Mouse (Mus musculus) T-helper 2 cell (primary cell): ENCODE data around the gene Cldn12.

ENCODE experiments used
- in situ Hi-C: fragments of 300-600 bp; cut with MboI, MseI; formaldehyde crosslinking; loops from one replicate; pipeline ENCODE4 v1.15.1; 2025; ENCODE audit warnings: high pct_unique_total_duplicates

Cldn12 gene

DNA sequence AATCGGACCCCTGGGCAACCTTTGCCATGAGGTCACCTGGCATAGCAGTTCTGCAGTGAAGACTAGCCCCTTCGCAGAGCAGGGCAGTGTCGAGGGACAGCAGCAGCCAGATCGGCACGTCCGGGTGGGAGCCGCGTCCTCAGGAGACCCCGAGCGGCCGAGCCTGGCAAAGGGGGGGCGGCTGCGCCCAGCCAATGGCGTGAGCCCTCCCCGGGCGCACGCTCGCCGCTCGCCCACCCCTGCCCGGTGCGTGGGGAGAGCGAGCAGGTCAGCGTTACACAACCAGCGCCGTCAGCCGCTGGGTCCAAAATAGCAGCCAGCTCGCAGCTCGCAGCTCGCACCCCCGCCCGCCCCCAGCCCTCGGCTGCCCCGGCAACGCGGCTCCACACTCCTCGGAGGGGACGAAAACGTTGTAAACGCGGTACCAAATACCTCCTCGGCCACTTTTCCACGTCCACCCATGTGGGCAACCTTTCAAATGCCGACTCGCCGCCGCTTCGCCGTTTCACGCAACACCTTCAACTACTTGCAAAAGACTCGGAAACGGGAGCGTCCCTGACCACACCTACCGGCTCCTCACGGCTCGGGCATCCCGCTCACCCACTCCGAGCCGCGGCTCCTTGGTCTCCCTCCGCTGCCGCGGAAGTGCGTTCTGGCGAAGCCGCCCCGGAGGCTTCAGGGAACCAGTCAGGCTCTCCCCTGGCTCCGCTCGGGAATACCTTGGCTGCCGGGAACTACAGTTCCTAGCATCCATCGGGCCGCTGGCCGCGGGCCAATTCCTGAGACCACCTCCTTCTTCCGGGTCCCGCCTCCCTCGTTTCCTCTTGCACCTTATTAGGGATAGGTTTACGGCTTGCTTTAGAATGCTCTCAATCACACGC is at the start of gene Cldn12:
Gene Cldn12, minus strand, starts transcription at position 763 of the 881 bp plus-strand sequence.
- in situ Hi-C loops: no loop called here

DNA sequence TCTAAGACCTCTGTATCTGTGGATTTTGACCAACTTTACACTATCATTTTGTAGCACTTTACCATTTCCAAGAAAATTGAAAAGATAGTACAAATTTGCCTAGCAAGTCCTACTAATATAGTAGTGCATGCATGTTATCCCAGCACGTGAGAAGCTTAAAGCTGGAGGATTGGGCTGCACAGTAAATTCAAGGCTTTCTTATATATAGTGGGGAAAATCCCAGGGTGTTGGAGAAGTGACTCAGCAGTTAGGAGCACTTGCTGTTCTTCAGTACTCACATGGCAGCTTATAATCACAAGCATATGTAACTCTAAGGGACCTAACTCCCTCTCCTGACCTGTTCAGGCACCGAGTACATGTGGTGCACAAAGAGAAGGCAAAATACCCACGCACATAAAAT is 47.7 kb upstream of the Cldn12 start:
- in situ Hi-C loops: no loop called here

DNA sequence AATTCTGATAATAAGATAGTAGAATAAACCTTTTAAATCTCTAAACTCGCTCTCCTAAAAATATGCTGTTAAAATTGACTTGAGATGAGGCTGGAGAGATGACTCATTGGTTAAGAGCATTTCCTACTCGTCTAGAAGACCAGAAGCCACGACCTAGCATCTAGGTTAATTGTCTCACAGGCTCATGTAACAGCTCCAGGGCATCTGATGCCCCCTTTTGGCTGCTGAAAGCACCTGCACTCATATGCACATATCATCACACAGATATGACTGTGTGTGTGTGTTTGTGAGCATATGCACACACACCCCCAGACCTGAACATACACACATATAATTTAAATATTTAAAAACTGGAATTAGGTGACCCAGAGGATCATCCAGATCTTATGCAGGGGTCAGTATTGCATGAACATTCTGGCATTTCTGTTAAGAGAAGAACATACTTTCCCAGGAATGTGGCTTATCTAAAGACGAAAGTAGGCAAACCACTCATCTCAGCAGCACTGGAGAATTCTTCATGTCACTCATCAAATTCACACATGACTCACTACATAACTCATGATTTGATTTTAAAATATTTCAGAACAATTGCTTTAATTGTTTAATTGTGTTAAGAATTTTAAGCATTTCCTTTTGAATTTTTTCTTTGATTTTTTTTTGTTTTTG is 46.4 kb upstream of the Cldn12 start:
- in situ Hi-C loops: no loop called here

DNA sequence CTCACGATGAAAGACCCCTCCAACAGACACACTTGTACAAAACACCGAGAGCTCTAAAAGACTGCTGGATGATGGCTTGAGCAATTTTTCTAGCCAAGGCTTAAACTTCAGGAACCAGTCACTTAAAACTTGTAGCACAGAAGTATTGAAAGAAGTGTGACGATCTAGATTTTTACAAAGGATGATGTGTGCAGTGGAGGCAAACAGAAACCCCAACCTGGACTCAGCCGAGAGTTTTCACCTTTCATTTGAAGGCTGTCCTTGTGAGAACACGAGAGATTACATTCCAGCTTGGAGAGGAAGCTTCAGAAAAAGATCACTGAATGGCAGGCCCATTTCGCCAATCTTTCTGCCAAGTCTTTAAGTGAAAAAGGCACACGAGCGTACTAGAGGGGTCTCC is 45.0 kb upstream of the Cldn12 start:
- in situ Hi-C loops: no loop called here

DNA sequence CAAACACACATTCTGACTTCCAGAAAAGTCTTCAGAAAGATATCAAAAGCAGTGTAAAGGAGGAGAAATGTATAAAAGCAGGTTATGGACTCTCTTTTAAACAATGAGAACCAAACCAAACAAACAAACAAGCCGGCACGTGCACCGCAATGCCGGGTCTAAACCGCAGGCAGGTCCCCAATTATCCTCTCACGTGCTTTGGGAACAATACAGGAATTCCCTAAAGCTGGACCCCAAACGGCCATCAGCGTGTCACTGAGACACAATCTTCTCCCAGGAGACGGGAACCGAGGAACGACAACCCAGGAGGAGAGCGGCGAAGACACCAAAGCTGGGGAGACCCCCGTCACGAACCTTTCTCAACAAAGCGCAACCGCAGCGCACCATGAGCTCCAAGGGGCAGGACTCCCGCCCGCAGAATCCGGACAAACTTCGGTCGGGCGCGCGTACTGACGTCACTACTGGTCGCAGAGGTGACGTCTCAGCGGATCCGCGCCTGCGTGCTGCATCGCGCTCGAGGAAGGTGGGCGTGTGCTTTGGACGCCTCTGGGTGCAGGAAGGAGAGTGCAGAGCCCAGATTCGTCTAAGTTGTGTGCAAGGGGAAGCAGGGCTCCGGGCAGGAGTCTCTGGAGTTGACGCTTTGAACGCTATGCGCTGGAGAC is 44.5 kb upstream of the Cldn12 start, which contains the start of gene Gtpbp10:
Gene Gtpbp10, minus strand, starts transcription at position 460 of the 662 bp plus-strand sequence.
- in situ Hi-C loops: no loop called here

DNA sequence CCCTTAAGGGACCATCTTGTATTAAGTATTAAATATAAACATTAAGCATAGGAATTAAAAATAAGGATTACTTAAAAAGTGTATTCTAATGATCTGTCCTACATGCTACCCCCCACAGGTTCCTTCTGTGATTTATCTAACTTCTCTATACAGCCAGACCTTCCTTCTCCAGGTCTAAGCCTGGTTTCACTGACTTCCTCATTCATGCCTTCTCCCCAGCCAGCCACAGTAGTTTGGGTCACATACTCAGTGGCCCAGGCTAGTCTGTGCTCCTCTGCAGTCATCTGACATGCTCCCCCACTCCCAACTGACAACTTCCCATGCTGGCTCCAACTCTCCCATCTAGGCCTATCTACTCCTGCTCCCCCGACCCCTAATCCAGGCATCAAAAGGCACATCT is 36.4 kb upstream of the Cldn12 start:
- in situ Hi-C loops: no loop called here

DNA sequence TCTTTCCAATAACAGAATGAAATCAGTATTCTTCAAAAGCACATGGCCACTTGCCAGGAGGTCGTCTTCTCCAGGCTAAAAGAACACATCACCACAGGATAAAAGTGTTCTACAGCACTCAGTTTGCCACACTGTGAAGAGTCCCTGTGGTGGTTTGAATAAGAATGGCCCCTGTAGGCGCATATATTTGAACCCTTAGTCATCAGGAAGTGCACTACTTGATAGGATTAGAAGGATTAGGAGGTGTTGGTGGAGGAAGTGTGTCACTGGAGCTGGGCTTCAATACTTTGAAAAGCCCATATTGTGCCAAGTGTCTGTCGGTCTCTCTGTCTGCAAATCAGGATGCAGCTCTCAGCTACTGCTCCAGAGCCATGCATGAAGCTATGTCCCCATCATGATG is 25.6 kb upstream of the Cldn12 start:
- in situ Hi-C loops: loop anchor here (10.0 kb wide), 1 partner anchor 1326 kb away; no protein-coding TSS in a partner anchor

DNA sequence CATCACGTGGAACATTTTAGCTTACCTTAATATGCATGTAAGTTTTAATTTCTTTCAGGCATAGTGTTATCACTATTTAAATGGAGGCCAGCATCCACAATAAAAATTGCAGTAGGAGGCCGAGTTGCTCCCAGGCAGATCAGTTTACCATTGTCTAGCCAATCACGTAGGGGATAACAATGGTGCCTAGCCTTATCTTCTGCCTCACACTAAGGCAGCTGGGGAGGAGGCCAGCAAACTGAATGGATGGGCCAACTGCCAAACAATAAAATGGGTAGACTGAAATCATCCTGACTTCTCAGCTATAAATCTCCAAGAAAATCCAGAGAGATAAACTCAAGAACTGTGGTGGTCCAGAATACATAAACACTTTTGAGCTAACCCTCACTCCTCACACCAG is 25.0 kb upstream of the Cldn12 start:
- in situ Hi-C loops: loop anchor here (10.0 kb wide), 1 partner anchor 1325 kb away; no protein-coding TSS in a partner anchor

DNA sequence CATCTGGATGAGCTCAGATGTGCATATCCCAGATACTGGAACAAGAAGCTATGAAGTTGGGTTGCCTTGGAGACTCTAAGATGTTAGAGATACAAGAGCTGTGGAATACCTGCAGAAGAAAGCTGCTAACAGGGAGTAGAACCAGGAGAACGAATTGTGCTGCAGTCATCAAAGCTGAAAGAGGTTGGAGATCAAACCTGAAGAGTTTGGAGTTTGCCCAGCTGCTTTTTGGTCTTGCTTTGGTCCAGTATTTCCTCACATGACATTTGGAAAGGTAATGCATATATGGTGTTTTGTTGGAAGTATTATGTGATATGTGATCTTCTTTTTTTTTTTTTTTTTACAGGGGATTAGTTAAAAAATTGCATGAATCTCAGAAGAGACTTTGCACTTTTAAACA is 21.4 kb upstream of the Cldn12 start:
- in situ Hi-C loops: no loop called here

DNA sequence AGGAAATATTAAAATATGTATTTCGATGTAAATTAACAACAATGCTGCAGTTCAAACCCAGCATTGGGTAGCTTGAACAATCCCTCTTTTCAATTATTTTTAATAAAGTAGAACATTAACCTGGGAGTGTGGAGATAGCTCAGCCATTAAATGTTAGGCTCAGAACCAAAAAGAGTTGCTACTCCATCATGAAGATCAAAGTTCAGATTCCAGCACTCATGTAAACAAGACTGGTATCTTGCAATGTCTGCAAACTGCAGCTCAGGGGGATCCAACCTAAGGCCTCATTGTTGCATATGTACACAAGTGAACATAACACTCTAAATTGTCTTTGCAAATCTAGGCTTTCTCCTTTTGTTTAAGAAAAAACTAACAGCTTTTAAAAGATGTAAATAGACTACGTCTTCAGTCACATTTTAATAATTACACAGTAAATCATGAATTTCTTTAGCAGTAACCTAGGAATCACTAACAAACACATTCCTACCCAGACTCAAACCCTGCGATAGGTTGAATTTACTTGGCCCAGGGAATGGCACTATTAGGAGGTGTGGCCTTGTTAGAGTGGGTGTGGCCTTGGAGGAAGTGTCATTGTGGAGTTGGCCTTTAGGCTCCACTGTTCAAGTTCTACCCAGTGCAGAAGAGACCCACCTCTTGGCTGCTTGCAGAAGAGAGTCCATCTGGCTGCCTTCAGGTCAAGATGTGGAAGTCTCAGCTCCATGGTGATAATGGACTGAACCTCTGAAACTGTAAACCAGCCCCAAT is 19.1 kb upstream of the Cldn12 start:
- in situ Hi-C loops: no loop called here

DNA sequence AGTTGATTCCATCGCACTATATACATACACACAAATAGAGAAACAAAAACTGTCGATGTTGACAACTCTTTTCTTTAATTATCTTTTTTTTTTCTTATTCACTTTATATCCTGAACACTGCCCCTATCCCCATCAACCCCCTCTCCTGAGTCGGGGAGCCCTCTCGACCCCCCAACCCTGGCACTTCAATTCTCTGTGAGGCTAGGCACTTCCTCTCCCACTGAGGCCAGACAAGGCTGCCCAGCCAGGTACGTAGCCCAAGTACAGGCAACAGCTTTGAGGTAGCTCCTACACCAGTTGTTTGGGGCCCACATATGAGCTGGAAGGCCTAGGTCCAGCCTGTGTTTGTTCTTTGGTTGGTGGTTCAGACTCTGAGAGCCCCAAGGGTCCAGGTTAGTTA is 653 bp upstream of the Cldn12 start:
- in situ Hi-C loops: no loop called here

DNA sequence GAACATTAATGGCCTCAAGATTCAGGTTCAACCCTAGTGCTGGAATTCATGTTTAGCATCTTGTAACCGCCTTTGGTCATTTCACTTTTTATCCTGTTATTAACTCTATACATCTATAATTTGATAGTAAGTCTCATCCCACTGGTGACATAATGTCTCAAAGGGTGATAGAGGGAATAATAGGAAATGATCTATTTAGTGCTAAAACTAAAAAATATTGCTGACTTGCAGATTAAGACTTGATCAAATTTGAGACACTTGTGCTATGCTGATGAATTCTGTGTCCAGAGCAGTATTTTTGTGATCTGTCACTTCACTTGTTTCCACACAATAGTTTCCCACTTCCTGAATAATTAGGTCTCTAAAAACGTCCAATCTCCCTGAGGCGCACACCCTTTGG is 3.4 kb downstream of the Cldn12 start:
- in situ Hi-C loops: no loop called here

DNA sequence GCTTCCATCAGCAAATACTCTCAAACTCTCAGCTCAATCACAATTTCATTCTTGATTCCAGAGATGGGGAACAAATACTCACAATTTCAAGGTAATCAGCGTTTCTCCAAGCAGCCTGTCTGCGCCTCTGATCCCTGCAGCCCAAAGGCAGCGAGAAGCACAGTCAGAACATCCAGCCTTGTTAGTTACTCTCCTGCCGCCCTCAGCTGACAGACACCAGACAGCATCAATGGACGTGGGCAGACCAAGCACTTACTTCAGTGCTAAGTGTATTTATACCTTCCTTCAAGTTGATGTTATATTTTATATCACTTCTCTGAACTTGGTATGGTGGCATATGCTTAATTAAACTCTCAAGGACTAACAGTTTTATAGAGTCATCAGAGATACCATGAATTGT is 3.8 kb downstream of the Cldn12 start:
- in situ Hi-C loops: no loop called here

DNA sequence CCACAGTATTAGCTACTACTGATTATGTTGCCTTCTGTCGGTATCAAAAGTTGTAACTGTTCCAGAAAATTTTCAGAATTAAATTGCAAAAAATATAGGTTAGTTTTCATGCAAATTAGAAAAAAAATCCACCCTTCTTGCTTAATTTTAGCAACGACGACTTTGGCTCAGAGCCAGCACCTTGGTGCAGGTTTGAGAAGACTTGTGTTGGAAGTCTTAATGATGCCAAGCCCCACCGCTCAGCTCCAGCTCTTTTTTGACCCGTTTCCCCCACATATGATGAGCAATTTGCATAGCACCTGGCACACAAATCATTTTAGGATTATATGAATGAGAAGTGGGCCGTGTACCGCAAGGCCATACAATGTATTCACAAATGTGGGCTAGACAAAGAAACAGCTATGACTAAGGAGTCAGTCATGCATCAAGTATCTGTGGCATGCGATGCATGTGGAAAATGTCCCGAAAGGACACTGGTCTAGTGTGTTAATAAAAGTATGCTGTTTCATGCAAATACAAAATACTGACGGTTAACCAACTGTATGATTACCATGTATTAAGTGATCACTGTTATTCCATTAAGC is 4.4 kb downstream of the Cldn12 start:
- in situ Hi-C loops: no loop called here

DNA sequence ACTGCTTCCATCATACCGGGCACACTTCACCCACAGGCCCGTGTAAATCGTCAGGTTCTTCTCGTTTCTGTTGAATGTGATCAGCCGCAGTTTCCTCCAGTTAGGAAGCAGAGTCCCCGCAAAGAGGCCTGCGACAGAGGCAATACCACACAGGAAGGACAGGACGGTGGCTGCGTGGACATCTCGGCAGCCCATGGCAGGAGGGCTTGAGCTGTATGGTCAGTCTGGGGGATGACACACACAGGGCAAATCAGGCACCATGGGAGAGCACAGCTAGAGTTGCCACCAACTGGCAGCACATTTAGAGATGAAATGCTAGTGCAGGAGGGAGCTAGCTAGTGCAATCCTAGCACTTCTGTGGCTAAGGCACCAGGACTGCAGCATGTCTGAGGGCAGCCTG is 6.5 kb downstream of the Cldn12 start:
- in situ Hi-C loops: no loop called here

DNA sequence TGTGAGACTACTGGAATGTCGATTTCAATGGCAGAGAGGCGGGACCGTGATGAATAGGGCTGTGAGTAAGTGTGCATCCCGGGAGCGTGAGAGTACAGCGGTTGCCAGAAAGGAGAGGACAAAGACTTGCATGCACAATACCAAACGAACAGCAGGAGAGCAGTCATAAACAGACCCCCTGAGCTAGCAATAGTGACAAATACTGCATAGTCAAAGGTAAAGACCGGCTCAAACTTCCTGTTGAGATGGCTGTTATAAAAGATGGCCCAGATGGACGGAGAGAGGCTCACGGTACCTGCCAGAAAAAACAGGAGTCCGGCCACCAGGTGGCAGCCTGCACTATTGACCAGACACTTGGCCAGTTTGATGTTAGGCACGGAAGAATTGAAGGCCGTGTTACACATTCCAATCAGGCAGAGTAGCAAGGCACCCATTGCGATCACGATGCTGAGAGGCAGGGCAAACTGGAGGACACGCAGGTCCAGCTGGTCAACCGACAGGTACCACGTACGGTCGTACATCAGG is 7.0 kb downstream of the Cldn12 start:
- in situ Hi-C loops: no loop called here

DNA sequence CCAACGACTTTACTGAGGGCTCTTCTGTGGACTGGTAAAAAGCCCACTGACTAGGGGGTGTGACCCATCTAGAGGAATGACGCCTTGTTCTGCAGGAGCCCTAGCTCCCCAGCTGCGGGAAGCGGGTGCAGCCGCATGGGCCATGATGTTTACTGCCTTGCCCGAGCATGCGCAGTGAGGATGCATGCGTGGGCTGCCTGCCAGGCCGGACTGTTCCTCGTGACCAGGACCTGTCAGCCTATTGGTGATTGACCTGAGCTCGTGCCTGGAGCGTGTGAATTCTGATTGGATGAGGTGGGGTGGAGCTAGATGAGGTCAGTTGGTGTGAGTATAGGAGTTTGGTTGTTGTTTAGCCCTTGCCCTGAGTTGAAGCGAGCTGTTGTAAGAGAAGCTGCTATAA is 10.3 kb downstream of the Cldn12 start:
- in situ Hi-C loops: no loop called here

DNA sequence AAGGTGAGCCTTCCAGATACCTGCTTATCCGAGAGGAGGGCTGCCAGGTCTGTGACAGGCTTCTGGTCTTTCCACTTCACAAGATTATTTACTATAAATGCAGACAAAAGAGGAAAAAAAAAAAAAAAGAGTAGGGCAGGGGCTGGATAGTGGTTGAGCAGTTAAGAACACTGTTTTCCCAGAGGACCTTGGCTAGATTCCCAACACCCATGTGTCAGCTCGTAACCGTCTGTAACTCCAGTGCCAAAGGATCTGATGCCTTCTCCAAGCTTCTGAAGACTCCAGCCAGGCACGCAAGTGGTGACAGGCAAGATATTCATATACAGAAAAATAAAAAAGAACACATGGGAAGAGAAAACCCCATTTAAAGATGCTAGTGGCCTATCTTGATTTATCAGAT is 11.4 kb downstream of the Cldn12 start:
- in situ Hi-C loops: no loop called here

DNA sequence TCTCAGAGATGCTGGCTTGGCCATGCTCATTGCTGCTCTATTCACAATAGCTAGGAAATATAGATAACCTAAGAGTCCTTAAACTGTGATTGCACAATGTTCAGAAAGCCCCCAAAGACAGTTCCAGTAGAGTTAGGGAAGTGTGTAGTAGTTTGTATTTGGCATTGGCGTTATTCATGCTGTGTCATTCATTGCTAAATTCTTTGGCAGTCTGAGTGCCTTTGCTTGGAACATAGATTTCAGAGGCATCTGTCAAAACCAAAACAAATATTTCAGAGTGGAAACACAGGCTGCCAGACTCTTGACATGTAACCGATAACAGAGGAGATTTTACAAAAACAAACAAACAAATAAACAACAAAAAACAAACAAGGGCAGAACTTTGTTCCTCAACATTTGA is 13.2 kb downstream of the Cldn12 start:
- in situ Hi-C loops: no loop called here

DNA sequence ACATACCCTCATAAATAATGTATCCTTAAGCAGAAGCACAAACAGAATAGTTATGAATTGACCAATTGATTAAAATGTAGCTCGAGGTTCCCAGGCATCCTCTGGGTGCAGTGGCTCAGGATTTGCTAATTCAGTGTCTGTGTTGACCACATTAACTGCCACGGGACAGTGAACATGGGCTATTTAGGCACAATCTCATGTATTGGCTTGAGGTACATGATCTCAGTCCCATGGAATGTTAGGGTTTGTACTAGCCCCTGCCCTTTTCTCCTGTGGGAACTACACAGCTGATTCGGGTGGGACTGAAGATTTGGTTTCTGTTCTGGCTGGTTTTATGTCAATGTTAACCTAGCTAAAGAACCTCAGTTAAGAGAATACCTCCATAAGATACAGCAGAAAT is 18.4 kb downstream of the Cldn12 start:
- in situ Hi-C loops: loop anchor here (5.0 kb wide), 1 partner anchor 256 kb away; no protein-coding TSS in a partner anchor

DNA sequence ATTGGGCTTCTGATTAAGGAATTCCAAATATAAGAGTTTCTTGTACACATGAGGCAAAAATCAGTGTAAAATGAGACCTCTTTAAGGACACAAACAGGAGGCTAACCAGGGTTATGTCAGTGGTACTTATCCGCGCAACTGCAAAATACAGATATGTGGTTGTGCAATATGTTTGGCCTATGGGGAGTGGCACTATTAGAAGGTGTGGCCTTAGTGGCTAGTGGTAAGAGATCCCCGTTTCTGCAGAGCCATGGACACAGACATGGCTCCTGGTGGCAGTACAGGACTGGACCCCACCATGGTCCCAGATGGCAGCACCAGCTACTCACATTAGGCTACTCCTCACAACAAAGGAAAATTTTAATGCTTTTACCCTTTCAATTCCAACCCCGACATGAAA is 19.7 kb downstream of the Cldn12 start:
- in situ Hi-C loops: loop anchor here (5.0 kb wide), 1 partner anchor 257 kb away; no protein-coding TSS in a partner anchor
